Mouse (Mus musculus): ENCODE measurements around the gene Cfap77.

- no peak for TF ChIP-seq USF1 (IDR thresholded peaks at IDR 0.05; ENCODE audit: low read depth)
- no peak for TF ChIP-seq CEBPB (IDR thresholded peaks at IDR 0.05; ENCODE audit: insufficient read depth, poor library complexity, severe bottlenecking)
- no peak for TF ChIP-seq SRF (IDR thresholded peaks at IDR 0.05; ENCODE audit: control insufficient read depth, insufficient read length, low read depth)
- TF ChIP-seq POLR2A (IDR thresholded peaks at IDR 0.05; ENCODE audit: insufficient read length, low read depth) = no peak
- no peak for TF ChIP-seq E2F4 (IDR thresholded peaks at IDR 0.05; ENCODE audit: insufficient read depth)
- no peak for TF ChIP-seq POLR2AphosphoS2 (IDR thresholded peaks at IDR 0.05; ENCODE audit: insufficient read length, low read depth)
- TF ChIP-seq TCF3 (IDR thresholded peaks at IDR 0.05; ENCODE audit: insufficient read length, low read depth) = no peak
- no peak for TF ChIP-seq TCF12 (IDR thresholded peaks at IDR 0.05; ENCODE audit: insufficient read depth, poor library complexity, severe bottlenecking)
- TF ChIP-seq MAX (IDR thresholded peaks at IDR 0.05; ENCODE audit: low read depth) = no peak
- TF ChIP-seq MYOD1 (IDR thresholded peaks at IDR 0.05; ENCODE audit: control insufficient read depth in 1 of 3, insufficient read length in 2 of 3, low read depth in 2 of 3) = no peak
- TF ChIP-seq MYOG (IDR thresholded peaks at IDR 0.05; ENCODE audit: control insufficient read depth in 1 of 3, insufficient read depth in 1 of 3, insufficient read length in 2 of 3, low read depth in 2 of 3) = no peak
- TF ChIP-seq REST (IDR thresholded peaks at IDR 0.05; ENCODE audit: insufficient read depth, insufficient read length) = no peak
Observed at GRCm38 (mm10) chr2:28892796-28893195, 162.1 kb downstream of the Cfap77 start.
